Mouse (Mus musculus): ENCODE data around the gene Hoxd8. TPM values are rescaled to one million over a fixed set of nuclear protein-coding genes. Genes with fewer than 3 reads are reported as not detected.

Gene Hoxd8
- polyA plus RNA-seq, 1 experiment, result not detected

DNA sequence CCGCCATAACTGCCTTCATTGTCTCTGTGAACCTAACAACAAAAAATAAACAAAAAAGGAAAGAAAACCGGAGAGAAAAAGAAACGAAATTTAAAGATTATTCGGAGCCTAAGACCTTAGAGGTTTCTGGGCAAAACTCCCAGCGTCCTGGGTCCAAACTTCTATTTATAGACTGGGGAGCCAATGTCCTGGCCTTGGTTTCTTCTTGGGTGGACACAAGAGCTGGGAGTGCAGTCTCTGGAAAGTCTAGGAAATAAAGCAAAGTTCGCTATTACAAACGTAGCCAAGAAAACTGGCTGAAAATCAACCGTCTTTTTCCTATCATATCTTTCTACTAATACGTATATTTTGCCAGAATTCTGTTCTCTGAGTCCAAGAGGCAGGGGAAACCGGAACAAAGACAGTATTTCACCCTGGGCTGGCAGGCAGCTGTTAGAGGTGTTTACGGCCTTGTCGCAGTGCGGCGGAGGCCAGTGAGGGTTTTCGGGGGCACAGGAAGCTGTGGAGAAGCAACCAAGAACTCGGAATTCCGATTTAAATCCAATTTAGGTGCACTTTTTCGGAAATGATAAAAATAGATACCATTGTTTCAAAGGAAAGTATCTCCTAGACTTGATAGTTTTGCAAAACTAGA is 9.9 kb downstream of the Hoxd8 start:
- no peaks in the 10 kb centered on the region for H3K4me1 ChIP-seq (ENCODE audit: control insufficient read depth, insufficient read depth, low read length)
- H3K4me3 ChIP-seq (replicated peaks; ENCODE audit: insufficient read depth, low read depth, low read length), result no peak overlapping the region
- H3K27ac ChIP-seq (ENCODE audit: insufficient read depth, low read length), result no peak overlapping the region
- no peak for TF ChIP-seq POLR2A (IDR thresholded peaks at IDR 0.05; ENCODE audit: borderline replicate concordance, insufficient read depth, low read length)
- no peak for TF ChIP-seq CTCF (IDR thresholded peaks at IDR 0.05; ENCODE audit: borderline replicate concordance, insufficient read depth, low read depth, low read length)
- WGBS, result 10% methylated on average over 18 of the region's 18 CpGs
- no peak for DNase-seq
- peaks cover 13% of the 10 kb centered on the region; the same call in 1 of the 2 replicates for H3K27me3 ChIP-seq (ENCODE audit: control insufficient read depth, insufficient read depth, low read length)

DNA sequence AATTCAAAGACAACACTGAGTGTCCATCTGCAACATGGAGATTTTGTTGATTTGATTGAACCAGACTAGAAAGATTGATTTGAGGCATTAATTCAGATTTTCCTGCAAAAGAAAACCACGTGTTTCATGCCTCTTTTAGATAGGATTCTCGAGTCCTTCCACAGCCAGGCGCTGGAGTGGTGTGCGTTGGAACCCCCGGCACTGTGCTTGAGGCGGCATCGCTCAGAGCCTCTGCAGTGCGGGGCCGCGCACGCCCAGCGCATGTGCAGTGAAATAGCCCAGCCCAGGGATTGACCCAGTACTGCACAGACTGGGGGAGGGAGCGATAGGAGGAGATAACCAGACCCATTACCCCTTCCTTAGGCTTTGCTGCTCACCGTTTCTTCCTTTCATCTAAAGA is 10.5 kb downstream of the Hoxd8 start:
- H3K27me3 ChIP-seq (ENCODE audit: control insufficient read depth, insufficient read depth, low read length), result peaks cover 13% of the 10 kb centered on the region; the same call in 1 of the 2 replicates
- H3K27ac ChIP-seq (ENCODE audit: insufficient read depth, low read length), result no peak overlapping the region
- WGBS, result 3% methylated on average over 14 of the region's 14 CpGs
- no peaks in the 10 kb centered on the region for H3K4me1 ChIP-seq (ENCODE audit: control insufficient read depth, insufficient read depth, low read length)
- TF ChIP-seq POLR2A (IDR thresholded peaks at IDR 0.05; ENCODE audit: borderline replicate concordance, insufficient read depth, low read length) (no peak), CTCF (IDR thresholded peaks at IDR 0.05; ENCODE audit: borderline replicate concordance, insufficient read depth, low read depth, low read length) (no peak)
- no peak for DNase-seq
- no peak overlapping the region for H3K4me3 ChIP-seq (replicated peaks; ENCODE audit: insufficient read depth, low read depth, low read length)

DNA sequence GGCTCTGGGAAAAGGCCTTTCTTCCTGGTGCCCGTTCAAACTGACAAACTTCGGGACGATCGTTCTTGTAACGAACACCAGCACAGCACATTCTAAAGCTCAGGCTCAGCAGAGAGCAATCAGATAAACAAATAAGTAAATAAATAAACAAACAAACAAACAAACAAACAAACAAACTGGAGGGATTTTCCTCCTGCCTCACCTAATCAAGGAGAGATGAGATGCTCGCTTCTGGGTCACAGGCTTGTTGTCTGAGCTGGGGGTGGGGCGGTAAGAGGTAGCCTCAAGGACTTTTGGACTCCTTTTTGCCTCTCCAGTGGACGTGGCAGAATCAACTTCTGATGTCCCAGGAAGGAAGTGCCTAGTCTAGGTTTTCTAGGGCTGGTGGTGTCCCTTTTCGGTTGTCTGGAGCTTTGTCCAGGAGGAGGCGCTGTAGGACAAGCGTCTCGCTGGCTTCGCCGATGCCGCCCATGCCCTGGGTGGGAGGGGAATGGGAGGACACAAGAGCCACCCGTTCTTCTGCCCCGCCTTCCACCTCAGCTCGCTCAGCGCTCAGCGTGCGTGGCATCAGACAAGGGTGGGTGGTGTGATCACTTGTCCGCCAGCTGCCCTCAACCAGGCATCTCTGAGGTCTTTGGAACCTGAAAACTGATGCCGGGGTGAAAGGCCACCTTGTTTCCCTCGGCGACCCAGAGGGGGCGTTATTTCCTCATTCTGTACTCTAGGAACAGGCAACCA is 11.3 kb downstream of the Hoxd8 start:
- DNase-seq, result peak; percentile 39 to 57
- H3K4me1 ChIP-seq (ENCODE audit: control insufficient read depth, insufficient read depth, low read length), result no peaks in the 10 kb centered on the region

DNA sequence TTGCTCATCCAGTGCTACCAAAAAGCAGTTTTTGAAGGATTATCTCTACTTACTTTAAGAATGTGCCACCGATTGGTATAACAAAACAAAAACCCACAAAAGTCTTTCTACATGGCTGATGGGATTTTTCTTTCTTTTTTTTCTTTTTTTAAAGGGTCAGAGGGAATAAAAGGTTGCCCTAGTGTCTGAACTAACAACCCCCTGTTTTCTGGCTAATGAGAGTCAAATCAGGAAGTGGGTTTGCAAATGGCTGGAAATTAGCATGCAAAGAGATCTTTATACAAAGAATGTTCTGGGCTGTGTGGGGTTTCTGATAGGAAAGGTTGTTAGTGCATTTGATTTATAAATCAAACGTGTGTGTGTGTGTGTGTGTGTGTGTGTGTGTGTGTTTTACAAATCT is 16.0 kb downstream of the Hoxd8 start:
- no peak overlapping the region for H3K27ac ChIP-seq (ENCODE audit: insufficient read depth, low read length)
- DNase-seq, result no peak
- TF ChIP-seq CTCF (IDR thresholded peaks at IDR 0.05; ENCODE audit: borderline replicate concordance, insufficient read depth, low read depth, low read length) (no peak), POLR2A (IDR thresholded peaks at IDR 0.05; ENCODE audit: borderline replicate concordance, insufficient read depth, low read length) (no peak)
- no peak overlapping the region for H3K4me3 ChIP-seq (replicated peaks; ENCODE audit: insufficient read depth, low read depth, low read length)
- peaks cover 4% of the 10 kb centered on the region; the same call in 1 of the 2 replicates for H3K27me3 ChIP-seq (ENCODE audit: control insufficient read depth, insufficient read depth, low read length)
- WGBS, result 7% methylated on average over 2 of the region's 2 CpGs
- no peaks in the 10 kb centered on the region for H3K4me1 ChIP-seq (ENCODE audit: control insufficient read depth, insufficient read depth, low read length)

More for the DNA sequence above, 11.3 kb downstream of the Hoxd8 start:
- TF ChIP-seq CTCF (IDR thresholded peaks at IDR 0.05; ENCODE audit: borderline replicate concordance, insufficient read depth, low read depth, low read length) (peak; percentile 62), POLR2A (IDR thresholded peaks at IDR 0.05; ENCODE audit: borderline replicate concordance, insufficient read depth, low read length) (no peak)
- Histone ChIP-seq H3K27ac (ENCODE audit: insufficient read depth, low read length) (no peak overlapping the region), H3K4me3 (replicated peaks; ENCODE audit: insufficient read depth, low read depth, low read length) (no peak overlapping the region), H3K27me3 (ENCODE audit: control insufficient read depth, insufficient read depth, low read length) (peaks cover 13% of the 10 kb centered on the region; the same call in 1 of the 2 replicates)
- 4% methylated on average over 26 of the region's 26 CpGs for WGBS

DNA sequence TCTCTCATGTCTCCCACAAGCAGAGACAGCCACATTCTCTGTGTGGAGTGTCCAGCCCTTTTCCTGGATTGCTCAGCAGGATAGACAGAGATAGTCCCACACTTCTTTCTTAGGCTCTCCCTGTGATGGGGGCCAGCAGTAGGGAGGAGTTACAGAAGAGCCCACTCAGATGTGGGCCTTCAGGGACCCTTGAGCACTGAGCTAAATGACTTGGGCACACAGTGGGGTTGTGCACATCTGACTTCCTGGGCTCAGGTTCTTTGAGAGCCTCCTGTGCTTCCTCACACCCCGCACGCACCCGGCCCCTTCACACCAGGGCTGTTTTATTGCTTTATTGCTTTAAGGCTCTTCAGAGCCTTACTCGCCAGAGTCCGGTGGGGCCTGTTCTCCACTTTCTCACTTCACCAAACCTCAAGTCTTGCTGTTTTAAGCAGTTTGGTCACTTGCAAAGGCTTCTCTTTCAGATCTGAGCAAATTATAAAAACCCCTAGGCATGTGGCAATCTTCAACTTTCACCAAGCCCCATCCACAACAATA is 16.6 kb downstream of the Hoxd8 start:
- Histone ChIP-seq H3K27ac (ENCODE audit: insufficient read depth, low read length) (no peak overlapping the region), H3K4me1 (ENCODE audit: control insufficient read depth, insufficient read depth, low read length) (no peaks in the 10 kb centered on the region), H3K27me3 (ENCODE audit: control insufficient read depth, insufficient read depth, low read length) (peaks cover 4% of the 10 kb centered on the region; the same call in 1 of the 2 replicates), H3K4me3 (replicated peaks; ENCODE audit: insufficient read depth, low read depth, low read length) (no peak overlapping the region)
- TF ChIP-seq POLR2A (IDR thresholded peaks at IDR 0.05; ENCODE audit: borderline replicate concordance, insufficient read depth, low read length), result no peak
- TF ChIP-seq CTCF (IDR thresholded peaks at IDR 0.05; ENCODE audit: borderline replicate concordance, insufficient read depth, low read depth, low read length), result no peak
- no peak for DNase-seq
- 5% methylated on average over 5 of the region's 5 CpGs for WGBS

DNA sequence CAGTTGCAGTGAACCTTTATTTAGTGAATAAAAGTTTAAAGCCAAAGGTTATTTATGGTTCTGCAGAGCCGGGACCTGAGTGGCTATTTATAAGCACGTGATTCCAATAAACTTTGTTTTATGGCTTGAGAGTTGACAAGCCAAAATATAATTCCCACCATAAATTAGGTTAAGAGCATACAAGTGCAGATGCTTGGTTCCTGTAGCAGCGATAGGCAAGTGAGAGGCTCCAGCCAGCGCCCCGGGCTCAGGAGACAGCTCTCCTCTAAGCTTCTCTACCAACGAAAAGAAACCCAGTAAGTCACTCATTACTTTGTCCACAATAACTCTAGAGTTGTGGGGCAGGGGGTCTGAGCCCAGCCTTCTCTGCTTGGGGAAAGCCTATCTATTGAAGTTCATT is 17.5 kb downstream of the Hoxd8 start:
- WGBS, result 8% methylated on average over 6 of the region's 6 CpGs
- Histone ChIP-seq H3K4me3 (replicated peaks; ENCODE audit: insufficient read depth, low read depth, low read length) (no peak overlapping the region), H3K4me1 (ENCODE audit: control insufficient read depth, insufficient read depth, low read length) (no peaks in the 10 kb centered on the region), H3K27me3 (ENCODE audit: control insufficient read depth, insufficient read depth, low read length) (peaks cover 6% of the 10 kb centered on the region; the same call in 1 of the 2 replicates), H3K27ac (ENCODE audit: insufficient read depth, low read length) (no peak overlapping the region)
- TF ChIP-seq POLR2A (IDR thresholded peaks at IDR 0.05; ENCODE audit: borderline replicate concordance, insufficient read depth, low read length), result no peak
- TF ChIP-seq CTCF (IDR thresholded peaks at IDR 0.05; ENCODE audit: borderline replicate concordance, insufficient read depth, low read depth, low read length), result no peak
- no peak for DNase-seq

DNA sequence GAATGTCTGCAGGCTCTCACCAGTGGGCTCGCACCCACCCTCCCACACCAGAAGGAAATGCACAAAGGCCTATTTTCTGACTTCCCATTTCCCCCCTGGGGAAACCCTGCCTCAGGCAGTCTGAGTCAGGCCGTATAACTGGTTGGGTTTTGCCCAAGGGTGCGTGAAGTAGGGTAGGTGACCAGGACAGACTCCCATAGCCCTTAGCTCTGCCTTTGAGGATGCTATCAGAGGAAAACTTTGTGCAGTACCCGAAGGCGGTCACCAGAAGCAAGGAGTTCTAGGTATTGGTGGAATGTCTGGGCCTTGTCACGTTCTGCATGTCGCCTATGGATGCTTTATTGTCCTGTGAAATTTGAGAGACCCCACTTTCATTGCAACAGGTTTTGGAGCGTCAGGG is 18.5 kb downstream of the Hoxd8 start:
- Histone ChIP-seq H3K27me3 (ENCODE audit: control insufficient read depth, insufficient read depth, low read length) (peaks cover 9% of the 10 kb centered on the region; the same call in 1 of the 2 replicates), H3K4me3 (replicated peaks; ENCODE audit: insufficient read depth, low read depth, low read length) (no peak overlapping the region), H3K4me1 (ENCODE audit: control insufficient read depth, insufficient read depth, low read length) (no peaks in the 10 kb centered on the region; the same call in 1 of the 2 replicates), H3K27ac (ENCODE audit: insufficient read depth, low read length) (no peak overlapping the region)
- DNase-seq, result no peak
- TF ChIP-seq POLR2A (IDR thresholded peaks at IDR 0.05; ENCODE audit: borderline replicate concordance, insufficient read depth, low read length) (no peak), CTCF (IDR thresholded peaks at IDR 0.05; ENCODE audit: borderline replicate concordance, insufficient read depth, low read depth, low read length) (no peak)
- 5% methylated on average over 8 of the region's 8 CpGs for WGBS

Measured in cerebellum, adult 2 months (tissue).